Mouse (Mus musculus) gastrocnemius, postnatal 25 days (tissue): ENCODE measurements around the gene Mdm4. TPM values are rescaled to one million over a fixed set of nuclear protein-coding genes. Genes with fewer than 3 reads are reported as not detected.
"Not testable (repeated sequence)": the region's sequence is repeated elsewhere in the genome, so short reads cannot be mapped to it uniquely, and the experiment has no call there.

Experiments used
- DNase-seq: peaks from one replicate; pipeline ENCODE4 v3.0.0; 2022
- total RNA-seq, 2 experiments: library from RNA; stranded (reverse); gene quantifications; 1 replicate in 1 of 2; 2 replicates in 1 of 2; pipeline ENCODE4 v1.2.3; 2021

The Mdm4 gene
- total RNA-seq, 2 experiments from 2014 or later, result 26.6 to 29.2 TPM

GRCm38 (mm10) chr1:133053034-133053433 is 22.7 kb upstream of the Mdm4 start:
- no peak for DNase-seq

DNA sequence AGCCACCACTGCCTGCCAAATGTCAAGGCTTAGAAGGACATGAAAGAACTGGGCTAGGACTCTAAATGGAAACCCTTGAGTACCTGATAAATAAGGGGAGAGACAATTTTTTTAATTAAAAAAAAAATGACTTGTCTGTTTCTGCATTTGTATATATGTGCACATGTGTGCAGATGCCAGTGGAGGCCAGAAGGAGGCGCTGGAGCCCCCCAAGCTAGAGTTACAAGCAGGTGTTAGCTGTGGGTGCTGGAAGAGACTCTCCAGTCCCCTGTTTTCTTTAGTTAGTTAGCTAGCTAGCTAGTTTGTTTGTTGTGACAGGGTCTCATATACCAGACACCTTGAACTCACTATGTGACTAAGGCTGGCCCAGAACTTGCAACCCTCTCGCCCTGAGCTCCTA is 21.5 kb upstream of the Mdm4 start:
- no peak for DNase-seq

GRCm38 (mm10) chr1:133050001-133050431 is 19.7 kb upstream of the Mdm4 start:
- DNase-seq, result no peak

DNA sequence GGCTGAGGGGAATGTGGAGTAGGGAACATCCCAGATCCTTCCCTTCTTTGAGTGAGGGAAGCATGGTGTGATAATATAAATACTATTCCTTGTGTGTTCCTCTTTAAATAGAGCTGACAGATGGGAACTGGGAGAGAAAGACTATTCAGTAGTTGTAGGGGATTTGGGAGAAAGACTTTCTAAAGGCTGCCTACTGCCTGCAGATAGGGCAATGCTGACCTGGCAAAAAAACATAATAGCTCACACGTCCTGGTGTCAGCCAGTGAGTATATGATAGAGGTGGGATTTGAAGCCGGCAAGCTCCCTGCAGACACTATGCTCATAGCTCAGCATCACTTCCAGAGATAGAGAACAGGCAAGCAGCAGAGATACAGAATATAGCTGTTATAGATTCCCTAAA is 18.3 kb upstream of the Mdm4 start:
- DNase-seq, result no peak

GRCm38 (mm10) chr1:133047575-133047974 is 17.2 kb upstream of the Mdm4 start:
- DNase-seq, result peak; percentile 50

GRCm38 (mm10) chr1:133046441-133046931 is 16.1 kb upstream of the Mdm4 start:
- peak; percentile 33 for DNase-seq

DNA sequence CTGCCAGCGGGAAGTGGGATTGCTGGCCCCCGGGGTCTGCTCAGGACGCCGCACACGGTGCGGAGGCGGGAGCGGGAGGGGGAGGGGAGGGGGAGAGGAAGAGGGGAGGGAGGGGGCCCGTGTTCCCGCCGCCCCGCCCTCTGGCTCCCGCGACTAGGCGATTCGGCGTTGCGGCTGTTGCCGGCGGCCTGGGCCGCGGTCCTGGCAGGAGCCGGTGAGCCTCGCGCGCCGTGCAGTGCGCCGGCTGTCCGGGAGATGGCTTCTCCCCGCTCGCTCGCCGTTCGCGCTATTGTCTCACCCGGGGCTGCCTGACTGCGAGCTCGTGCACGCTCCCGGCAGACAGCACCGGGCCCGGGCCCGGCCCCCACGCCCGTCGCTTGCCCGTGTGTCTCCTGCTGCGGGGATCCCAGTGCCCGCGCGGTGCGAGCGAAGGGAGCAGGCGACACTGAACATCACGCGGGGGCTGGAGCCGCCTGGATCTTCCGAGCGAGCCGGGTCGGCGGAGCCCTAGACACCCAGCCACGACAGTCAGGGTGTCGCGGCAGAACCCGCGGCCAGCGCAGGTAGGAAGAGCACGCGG is 15.6 kb upstream of the Mdm4 start:
- peak; percentile 84 for DNase-seq

GRCm38 (mm10) chr1:133045011-133045860 is 14.9 kb upstream of the Mdm4 start, which contains the start of gene Pik3c2b:
Pik3c2b (plus strand) TSS chr1:133045667.
- DNase-seq, result no peak

- peak; percentile 32 for DNase-seq
Measured at GRCm38 (mm10) chr1:133039505-133039949, 9.2 kb upstream of the Mdm4 start.

DNA sequence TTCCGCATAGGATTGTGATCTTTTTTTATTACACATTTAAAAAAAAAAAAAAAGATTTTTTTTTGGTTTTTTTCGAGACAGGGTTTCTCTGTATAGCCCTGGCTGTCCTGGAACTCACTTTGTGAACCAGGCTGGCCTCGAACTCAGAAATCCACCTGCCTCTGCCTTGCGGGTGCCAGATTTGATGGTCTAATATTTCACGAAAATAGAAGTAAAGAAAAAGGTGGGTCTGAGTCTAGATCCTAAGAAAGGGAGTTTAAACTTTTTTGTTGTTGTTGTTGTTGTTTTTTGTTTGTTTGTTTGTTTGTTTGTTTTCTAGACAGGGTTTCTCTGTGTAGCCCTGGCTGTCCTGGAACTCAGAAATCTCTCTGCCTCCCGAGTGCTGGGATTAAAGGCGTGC is 4.3 kb upstream of the Mdm4 start:
- not testable (repeated sequence) for DNase-seq

DNA sequence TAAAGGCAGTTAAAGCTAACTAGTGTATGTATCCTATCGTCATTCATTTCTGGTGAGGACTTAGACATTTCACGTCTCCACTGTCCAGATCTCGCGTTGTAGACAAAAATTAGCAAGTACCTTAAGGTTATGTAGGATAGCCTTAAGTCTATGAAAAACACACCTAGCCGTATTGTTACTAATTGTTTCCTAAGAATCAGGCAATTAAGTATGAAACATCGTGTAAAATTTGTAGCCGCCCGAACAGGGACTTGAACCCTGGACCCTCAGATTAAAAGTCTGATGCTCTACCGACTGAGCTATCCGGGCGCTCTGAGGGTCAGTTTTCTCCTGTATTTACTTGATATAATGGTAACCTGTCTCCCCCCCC is 3.7 kb upstream of the Mdm4 start:
- DNase-seq, result peak; percentile 25

GRCm38 (mm10) chr1:133033316-133034090 is 3.1 kb upstream of the Mdm4 start:
- DNase-seq, result peak; percentile 39

- DNase-seq, result no peak
Measured at GRCm38 (mm10) chr1:133032981-133033315, 2.6 kb upstream of the Mdm4 start.

GRCm38 (mm10) chr1:133029744-133030143 is 617 bp downstream of the Mdm4 start:
- DNase-seq, result no peak

GRCm38 (mm10) chr1:133027980-133028379 is 2.4 kb downstream of the Mdm4 start:
- DNase-seq, result no peak

GRCm38 (mm10) chr1:133027126-133027525 is 3.2 kb downstream of the Mdm4 start:
- DNase-seq, result no peak

DNA sequence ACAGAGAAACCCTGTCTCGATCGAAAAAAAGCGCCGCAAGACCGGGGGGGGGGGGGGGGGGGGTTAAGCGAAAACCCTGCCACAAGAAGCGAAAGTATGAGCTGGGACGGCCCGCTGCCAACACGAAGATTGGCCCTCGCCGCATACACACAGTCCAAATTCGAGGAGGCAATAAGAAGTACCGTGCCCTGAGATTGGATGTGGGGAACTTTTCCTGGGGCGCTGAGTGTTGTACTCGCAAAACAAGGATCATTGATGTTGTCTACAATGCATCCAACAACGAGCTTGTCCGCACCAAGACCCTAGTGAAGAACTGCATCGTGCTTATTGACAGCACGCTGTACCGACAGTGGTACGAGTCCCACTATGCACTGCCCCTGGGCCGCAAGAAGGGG is 4.6 kb downstream of the Mdm4 start:
- DNase-seq, result not testable (repeated sequence)

DNA sequence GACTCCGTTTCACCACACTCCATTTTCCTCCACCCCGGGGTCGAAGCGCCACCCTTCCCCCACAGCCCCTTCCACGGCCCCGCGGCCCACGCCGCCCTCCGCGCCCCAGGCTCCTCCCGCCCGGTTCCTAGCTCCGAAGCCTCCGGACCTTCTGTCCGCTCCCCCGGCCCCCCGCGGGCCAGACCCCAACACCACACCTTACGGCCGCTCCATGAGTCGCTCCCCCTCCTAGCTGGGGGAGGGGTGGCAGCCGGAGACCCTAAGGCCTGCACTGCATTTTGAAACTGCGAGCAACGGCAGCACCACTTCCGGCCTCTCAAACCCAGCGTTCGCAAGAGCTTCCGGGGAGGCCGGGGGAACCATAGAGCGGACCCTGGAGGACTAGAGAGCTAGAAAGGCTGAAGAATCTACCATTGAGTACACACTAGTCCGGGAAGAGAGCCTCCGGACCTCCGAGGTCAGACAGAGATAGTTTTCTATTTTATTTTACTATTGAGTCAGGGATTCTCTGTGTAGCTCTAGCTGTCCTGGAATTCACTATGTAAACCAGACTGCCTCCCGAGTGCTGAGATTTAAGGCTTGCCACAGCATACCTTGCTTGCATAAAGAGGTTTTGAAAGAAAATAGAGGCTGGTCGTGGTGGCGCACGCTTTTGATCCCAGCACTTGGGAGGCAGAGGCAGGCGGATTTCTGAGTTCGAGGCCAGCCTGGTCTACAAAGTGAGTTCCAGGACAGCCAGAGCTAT is 5.1 kb downstream of the Mdm4 start:
- DNase-seq, result peak; percentile 86

DNA sequence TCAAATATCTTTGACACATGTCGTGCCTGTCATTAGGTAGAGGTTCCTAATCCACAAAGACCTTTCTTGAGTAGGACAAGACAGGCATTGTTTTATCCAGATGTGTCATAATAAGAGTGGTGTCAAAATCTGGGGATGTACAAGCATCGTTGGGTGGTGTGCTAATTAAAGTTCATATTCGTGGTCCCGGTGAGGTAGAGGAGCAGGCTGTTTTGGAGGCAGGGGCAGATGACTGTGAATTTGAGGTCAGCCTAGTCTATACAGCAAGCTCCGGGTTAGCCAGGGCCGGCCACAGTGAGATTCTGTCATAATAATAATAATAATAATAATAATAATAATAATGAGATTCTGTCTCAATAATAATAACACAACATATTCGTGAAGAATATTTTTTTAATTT is 5.9 kb downstream of the Mdm4 start:
- DNase-seq, result no peak

- not testable (repeated sequence) for DNase-seq
Measured at GRCm38 (mm10) chr1:133023723-133024122, 6.6 kb downstream of the Mdm4 start.

DNA sequence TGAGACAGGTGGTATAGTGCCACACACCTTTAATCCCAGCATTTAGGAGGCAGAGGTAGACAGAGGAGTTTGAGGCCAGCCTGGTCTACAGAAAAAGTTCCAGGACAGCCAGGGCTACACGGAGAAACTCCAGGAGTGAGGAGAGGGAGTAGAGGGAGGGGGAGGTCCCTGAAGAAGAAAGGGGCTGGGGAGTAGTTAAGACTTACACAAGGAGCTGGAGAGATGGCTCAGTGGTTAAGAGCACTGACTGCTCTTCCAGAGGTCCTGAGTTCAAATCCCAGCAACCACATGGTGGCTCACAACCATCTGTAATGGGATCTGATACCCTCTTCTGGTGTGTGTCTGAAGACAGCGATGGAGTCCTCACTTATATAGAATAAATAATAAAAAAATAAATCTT is 8.4 kb downstream of the Mdm4 start:
- DNase-seq, result not testable (repeated sequence)

GRCm38 (mm10) chr1:133021391-133021790 is 9.0 kb downstream of the Mdm4 start:
- DNase-seq, result no peak
